Mouse (Mus musculus): Measurements from ENCODE around the gene Ppil4. TPM values are rescaled to one million over a fixed set of nuclear protein-coding genes. Genes with fewer than 3 reads are reported as not detected.

Gene Ppil4
- total RNA-seq, 2 experiments from 2014 or later, result 34.0 to 38.9 TPM

DNA sequence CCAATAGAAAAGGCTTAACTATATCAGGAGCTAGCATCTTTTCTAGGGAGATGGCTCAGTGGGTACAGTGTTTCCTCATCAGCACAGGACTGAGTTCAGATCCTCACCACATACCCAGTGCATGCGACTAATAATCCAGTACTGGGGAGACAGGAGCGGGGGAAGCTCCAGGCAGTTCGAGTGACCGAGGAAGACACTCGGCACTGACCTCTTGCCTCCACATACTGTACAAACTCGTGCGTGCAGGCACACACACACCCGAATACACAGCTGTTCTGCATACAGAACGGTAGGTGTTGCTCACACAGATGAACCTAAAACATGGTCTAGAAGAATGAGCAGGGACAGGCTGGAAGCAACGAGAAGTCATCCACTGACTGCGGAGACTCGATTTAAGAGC is 29.3 kb downstream of the Ppil4 start:
- DNase-seq (ENCODE audit: low spot score in 2 of 2), result no peak

GRCm38 (mm10) chr10:7824663-7825280 is 32.1 kb downstream of the Ppil4 start:
- DNase-seq (ENCODE audit: low spot score in 2 of 2), result no peak

GRCm38 (mm10) chr10:7825281-7825665 is 32.6 kb downstream of the Ppil4 start:
- DNase-seq (ENCODE audit: low spot score in 2 of 2), result no peak

GRCm38 (mm10) chr10:7826106-7826505 is 33.4 kb downstream of the Ppil4 start:
- DNase-seq (ENCODE audit: low spot score in 2 of 2), result no peak

DNA sequence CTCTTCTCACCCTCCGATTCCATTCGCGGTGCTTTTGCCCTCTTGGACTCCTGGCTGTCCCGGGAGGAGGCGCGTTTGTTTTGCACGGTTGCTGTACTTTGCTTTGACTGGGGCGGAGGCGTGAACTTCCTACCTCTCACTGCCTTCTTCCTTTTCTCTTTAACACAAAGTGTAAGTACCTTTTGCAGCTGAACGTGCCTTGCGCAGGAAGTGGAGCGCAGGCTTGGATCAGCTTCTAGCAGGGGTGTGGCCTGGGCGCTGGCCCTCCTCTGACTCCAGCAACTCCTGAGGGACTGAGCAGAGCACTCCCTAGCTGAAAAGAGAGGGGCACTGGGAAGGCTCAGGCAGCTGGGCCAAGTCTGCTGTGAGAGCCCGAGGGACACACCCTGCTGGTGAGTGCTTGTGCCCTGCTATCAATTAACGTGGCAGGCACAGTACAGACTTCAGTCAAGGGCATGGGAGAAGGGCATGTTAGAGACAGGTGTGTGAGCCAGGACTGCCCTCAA is 39.5 kb downstream of the Ppil4 start, which contains the start of gene Zc3h12d:
TSS of gene Zc3h12d (plus strand) at position 300 of the 506 bp plus-strand sequence.
- no peak for DNase-seq (ENCODE audit: low spot score in 2 of 2)

GRCm38 (mm10) chr10:7833377-7834165 is 40.9 kb downstream of the Ppil4 start:
- no peak for DNase-seq (ENCODE audit: low spot score in 2 of 2)

- no peak for DNase-seq (ENCODE audit: low spot score in 2 of 2)
Observed at GRCm38 (mm10) chr10:7834671-7835225, 42.1 kb downstream of the Ppil4 start.

DNA sequence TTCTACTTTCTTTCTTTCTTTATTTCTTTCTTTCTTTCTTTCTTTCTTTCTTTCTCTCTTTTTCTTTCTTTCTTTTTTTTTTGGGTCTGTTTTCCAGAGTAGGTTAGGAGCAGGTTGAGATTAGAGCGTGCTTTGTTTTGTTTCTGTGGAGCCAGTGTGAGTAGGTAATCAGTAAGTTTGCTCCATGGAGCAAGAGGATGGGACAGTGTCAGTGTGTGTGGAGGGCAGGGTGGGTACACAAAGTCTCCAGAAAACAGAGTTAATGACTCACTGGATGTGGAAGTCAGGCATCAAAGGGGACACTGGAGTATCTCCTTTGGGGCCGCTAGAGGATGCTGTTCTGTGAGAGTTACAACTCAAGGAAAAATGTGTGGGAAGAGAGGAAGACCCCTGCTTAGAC is 44.2 kb downstream of the Ppil4 start:
- DNase-seq (ENCODE audit: low spot score in 2 of 2), result no peak

- DNase-seq (ENCODE audit: low spot score in 2 of 2), result no peak
Observed at GRCm38 (mm10) chr10:7837446-7837845, 44.8 kb downstream of the Ppil4 start.

DNA sequence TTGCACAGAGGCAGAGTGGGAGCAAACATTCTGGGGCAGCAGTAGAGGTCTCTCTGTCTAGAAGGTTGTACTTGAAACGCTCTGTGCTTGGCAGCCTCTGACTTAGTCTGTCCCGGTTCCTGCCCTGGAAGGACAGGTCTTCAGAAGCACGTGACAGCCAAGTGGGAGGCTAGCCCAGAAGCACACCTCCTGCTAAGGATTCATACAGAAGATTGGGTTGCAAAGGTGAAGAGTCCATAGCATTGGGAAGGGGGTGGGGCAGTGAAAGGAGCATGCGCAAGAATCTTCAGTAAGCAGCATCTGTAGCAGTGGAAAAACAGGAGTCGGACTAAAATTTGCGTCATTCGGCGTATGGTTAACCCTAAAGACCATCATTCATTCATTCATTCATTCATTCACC is 45.3 kb downstream of the Ppil4 start:
- DNase-seq (ENCODE audit: low spot score in 2 of 2), result no peak

GRCm38 (mm10) chr10:7838874-7839421 is 46.3 kb downstream of the Ppil4 start:
- DNase-seq (ENCODE audit: low spot score in 2 of 2), result no peak

- peak in 1 of 2 experiments; percentile 25 for DNase-seq (ENCODE audit: low spot score in 2 of 2)
Observed at GRCm38 (mm10) chr10:7839551-7840352, 47.1 kb downstream of the Ppil4 start.

DNA sequence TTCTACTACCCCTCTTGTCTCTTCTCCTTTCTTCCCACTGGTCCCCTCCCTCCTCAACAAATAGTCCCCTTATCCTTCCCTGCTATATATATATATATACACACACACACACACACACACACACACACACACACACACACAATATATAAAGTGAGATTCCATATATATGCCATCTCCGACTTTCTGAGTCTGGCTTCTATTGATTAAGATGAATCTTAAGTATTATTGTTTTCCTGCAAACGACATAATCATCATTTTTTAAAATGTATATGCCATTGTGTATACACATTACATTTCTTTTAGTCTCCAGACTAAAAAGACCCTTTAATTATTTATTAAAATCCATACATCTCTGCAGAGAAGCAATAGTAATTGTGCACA is 47.7 kb downstream of the Ppil4 start:
- no peak for DNase-seq (ENCODE audit: low spot score in 2 of 2)

- no peak for DNase-seq (ENCODE audit: low spot score in 2 of 2)
Observed at GRCm38 (mm10) chr10:7840785-7841184, 48.1 kb downstream of the Ppil4 start.

GRCm38 (mm10) chr10:7841571-7842080 is 48.9 kb downstream of the Ppil4 start:
- peak; percentile 19 to 28 for DNase-seq (ENCODE audit: low spot score in 2 of 2)

GRCm38 (mm10) chr10:7843181-7843580 is 50.5 kb downstream of the Ppil4 start:
- DNase-seq (ENCODE audit: low spot score in 2 of 2), result no peak

DNA sequence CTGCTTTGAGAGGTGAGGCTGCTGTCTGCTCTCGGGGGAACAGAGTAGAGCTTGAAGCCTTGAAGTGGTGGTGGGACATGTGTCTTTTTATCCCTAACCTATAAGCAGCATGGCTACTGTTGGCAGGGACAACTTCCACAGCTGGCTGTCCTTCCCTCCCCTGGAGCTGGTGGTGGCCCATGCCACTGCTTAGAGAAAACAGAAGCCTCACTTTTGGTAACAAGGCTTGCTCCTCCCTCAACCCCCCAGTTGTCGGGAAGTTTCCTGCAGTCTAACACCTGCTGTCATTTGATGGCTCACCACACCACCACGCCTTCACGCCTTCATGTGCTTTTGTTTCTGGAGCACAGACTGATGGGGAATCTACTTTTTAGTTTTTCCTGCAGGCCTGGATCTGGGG is 51.5 kb downstream of the Ppil4 start:
- DNase-seq (ENCODE audit: low spot score in 2 of 2), result no peak

DNA sequence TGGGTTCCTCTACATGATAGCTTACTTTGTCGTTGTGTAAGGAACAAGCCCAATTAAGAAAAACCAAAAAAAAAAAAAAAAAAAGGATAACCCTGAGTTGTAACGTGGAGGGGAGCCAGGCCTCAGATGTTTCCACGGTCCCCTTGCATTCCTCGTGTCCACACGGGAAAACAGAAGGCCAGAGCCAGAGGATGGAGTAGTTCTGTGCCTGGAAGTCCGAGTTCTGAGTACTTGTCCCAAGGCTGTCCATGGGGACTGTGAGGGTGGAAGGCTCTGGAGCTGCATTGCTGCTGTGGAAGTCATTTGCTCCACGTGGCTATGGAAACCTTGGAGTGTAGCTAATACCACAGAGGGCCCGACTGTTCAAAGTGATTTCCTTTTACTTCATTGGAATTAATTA is 52.4 kb downstream of the Ppil4 start:
- no peak for DNase-seq (ENCODE audit: low spot score in 2 of 2)

- DNase-seq (ENCODE audit: low spot score in 2 of 2), result no peak
Observed at GRCm38 (mm10) chr10:7845991-7846390, 53.3 kb downstream of the Ppil4 start.

- no peak for DNase-seq (ENCODE audit: low spot score in 2 of 2)
Observed at GRCm38 (mm10) chr10:7847166-7847605, 54.5 kb downstream of the Ppil4 start.

GRCm38 (mm10) chr10:7851891-7852290 is 59.2 kb downstream of the Ppil4 start:
- DNase-seq (ENCODE audit: low spot score in 2 of 2), result no peak

Measured in layer of hippocampus, postnatal 10 days (tissue).